Mouse (Mus musculus) spleen, adult 2 months (tissue): ENCODE results near the gene Prkag2. TPM values are rescaled to one million over a fixed set of nuclear protein-coding genes. Genes with fewer than 3 reads are reported as not detected.
A peak's percentile ranks its signal among the peaks of the same experiment; 100 is the strongest.

ENCODE experiments used
- DNase-seq, 2 experiments: peaks; one replicate each; pipeline versions ENCODE4 v3.0.0 to v3.0.0-alpha.2; 2012 to 2021; ENCODE audit warnings: low spot score in 2 of 2, low read depth in 1 of 2
- H3K27ac ChIP-seq: fragments of 200-500 bp; 2 replicates; pipeline ENCODE4 v1.5.1; 2012; ENCODE audit warnings: low read length, inconsistent platforms; ENCODE audit not compliant: insufficient read depth
- H3K27me3 ChIP-seq: fragments of 200-500 bp; 2 replicates; pipeline ENCODE4 v1.6.1; 2012; ENCODE audit warnings: mild to moderate bottlenecking, moderate library complexity, low read length, inconsistent platforms; ENCODE audit not compliant: control insufficient read depth, insufficient read depth
- H3K36me3 ChIP-seq: fragments of 200-500 bp; 2 replicates; pipeline ENCODE4 v1.6.1; 2012; ENCODE audit warnings: mild to moderate bottlenecking, low read length, inconsistent platforms; ENCODE audit not compliant: control insufficient read depth, insufficient read depth
- H3K4me1 ChIP-seq: fragments of 200-500 bp; 2 replicates; pipeline ENCODE4 v1.6.1; 2011; ENCODE audit warnings: inconsistent platforms; ENCODE audit not compliant: control insufficient read depth, insufficient read depth, insufficient read length
- H3K4me3 ChIP-seq: fragments of 200-500 bp; 2 replicates; pipeline ENCODE4 v1.5.1; 2011; ENCODE audit warnings: mild to moderate bottlenecking, inconsistent platforms; ENCODE audit not compliant: insufficient read depth, insufficient read length; ENCODE audit errors: extremely low read depth
- CTCF ChIP-seq: fragments of 200-500 bp; IDR thresholded peaks from 2 replicates; pipeline ENCODE4 v1.5.1; 2011; ENCODE audit warnings: mild to moderate bottlenecking, inconsistent platforms; ENCODE audit not compliant: insufficient read depth, insufficient read length, insufficient replicate concordance; ENCODE audit errors: extremely low read depth
- POLR2A ChIP-seq: fragments of 200-500 bp; IDR thresholded peaks from 2 replicates; pipeline ENCODE4 v1.6.1; 2011; ENCODE audit warnings: low read depth, low read length, inconsistent platforms
- WGBS: fragments of 180-500 bp; shearing (Covaris S2); methylation state at CpG from one replicate; pipeline ENCODE4 v1.1.7; 2018; 5-methylcytosine and 5-hydroxymethylcytosine counted together
- polyA plus RNA-seq: library from polyadenylated mRNA; depleted of rRNA; stranded (reverse); fragments of >200 nt; gene quantifications from 2 replicates; pipeline ENCODE4 v1.2.3, GENCODE M21; 2012

The Prkag2 gene
- polyA plus RNA-seq, 1 experiment = 7.7 TPM

- H3K4me3 ChIP-seq = peak overlapping the region; percentile 90
- H3K4me1 ChIP-seq = peaks cover 15% of the 10 kb centered on the region; the same call in 1 of the 2 replicates
- WGBS = under 1% methylated on average over 42 of the region's 50 CpGs
- H3K27ac ChIP-seq = peak overlapping the region; percentile 100
- no peak for TF ChIP-seq POLR2A
- no peak for TF ChIP-seq CTCF
- no peaks in the 10 kb centered on the region for H3K36me3 ChIP-seq
- no peak for DNase-seq
- no peaks in the 10 kb centered on the region for H3K27me3 ChIP-seq
Measured at GRCm38 (mm10) chr5:24841662-24842273, 258.7 kb downstream of the Prkag2 start.

- WGBS = 11% methylated on average over 11 of the region's 11 CpGs
- no peak for TF ChIP-seq POLR2A
- TF ChIP-seq CTCF = no peak
- Histone ChIP-seq H3K27me3 (no peaks in the 10 kb centered on the region), H3K4me3 (peak overlapping the region; percentile 90), H3K27ac (no peak overlapping the region), H3K4me1 (peaks cover 15% of the 10 kb centered on the region; the same call in 1 of the 2 replicates), H3K36me3 (no peaks in the 10 kb centered on the region)
- DNase-seq = no peak
Measured at GRCm38 (mm10) chr5:24840975-24841431, 259.4 kb downstream of the Prkag2 start.

GRCm38 (mm10) chr5:24834491-24834890 is 266.0 kb downstream of the Prkag2 start:
- Histone ChIP-seq H3K27me3 (no peaks in the 10 kb centered on the region), H3K27ac (no peak overlapping the region), H3K4me3 (no peak overlapping the region), H3K4me1 (no peaks in the 10 kb centered on the region; the same call in 1 of the 2 replicates), H3K36me3 (no peaks in the 10 kb centered on the region)
- TF ChIP-seq CTCF (no peak), POLR2A (no peak)
- no peak for DNase-seq
- WGBS = 74% methylated on average over 5 of the region's 5 CpGs

GRCm38 (mm10) chr5:24831912-24832311 is 268.5 kb downstream of the Prkag2 start:
- Histone ChIP-seq H3K27me3 (no peaks in the 10 kb centered on the region), H3K4me1 (peaks cover 12% of the 10 kb centered on the region; the same call in 1 of the 2 replicates), H3K4me3 (no peak overlapping the region), H3K36me3 (no peaks in the 10 kb centered on the region), H3K27ac (no peak overlapping the region)
- TF ChIP-seq CTCF (no peak), POLR2A (no peak)
- DNase-seq = no peak
- 85% methylated on average over 3 of the region's 3 CpGs for WGBS

GRCm38 (mm10) chr5:24828446-24828845 is 272.0 kb downstream of the Prkag2 start:
- 88% methylated on average over 3 of the region's 3 CpGs for WGBS

GRCm38 (mm10) chr5:24827173-24827572 is 273.3 kb downstream of the Prkag2 start:
- TF ChIP-seq POLR2A (no peak), CTCF (no peak)
- Histone ChIP-seq H3K4me1 (peaks cover 21% of the 10 kb centered on the region), H3K36me3 (peaks cover 2% of the 10 kb centered on the region; the same call in 1 of the 2 replicates), H3K27ac (peak overlapping the region; percentile 12; the same call in 1 of the 2 replicates), H3K27me3 (no peaks in the 10 kb centered on the region), H3K4me3 (no peak overlapping the region)
- DNase-seq = no peak
- 49% methylated on average over 2 of the region's 2 CpGs for WGBS

More at GRCm38 (mm10) chr5:24828446-24828845, 272.0 kb downstream of the Prkag2 start:
- Histone ChIP-seq H3K36me3 (no peaks in the 10 kb centered on the region), H3K27me3 (no peaks in the 10 kb centered on the region), H3K4me3 (no peak overlapping the region), H3K4me1 (peaks cover 21% of the 10 kb centered on the region), H3K27ac (no peak overlapping the region)
- TF ChIP-seq POLR2A (no peak), CTCF (no peak)
- no peak for DNase-seq
